Mouse (Mus musculus): Measurements from ENCODE around the gene Frmd4b. TPM values are rescaled to one million over a fixed set of nuclear protein-coding genes. Genes with fewer than 3 reads are reported as not detected.

The Frmd4b gene
- polyA plus RNA-seq, 1 experiment from 2014 or later = 17.5 TPM

GRCm38 (mm10) chr6:97283676-97284075 lies 333.7 kb downstream of the Frmd4b start:
- Histone ChIP-seq H3K27ac (replicated peaks; ENCODE audit: low read depth, low read length) (no peak overlapping the region), H3K36me3 (ENCODE audit: control insufficient read depth, insufficient read depth, low read length) (peaks cover 4% of the 10 kb centered on the region; the same call in 1 of the 2 replicates), H3K4me2 (ENCODE audit: low read depth, low read length) (no peak overlapping the region), H3K4me1 (ENCODE audit: control insufficient read depth, insufficient read depth, low read length) (no peaks in the 10 kb centered on the region), H3K4me3 (ENCODE audit: low read depth, low read length) (no peak overlapping the region), H3K27me3 (replicated peaks; ENCODE audit: control insufficient read depth, insufficient read depth, low read length) (no peaks in the 10 kb centered on the region), H3K9ac (ENCODE audit: low read depth, low read length) (no peak overlapping the region), H3K9me3 (ENCODE audit: control insufficient read depth, low read length) (no peaks in the 10 kb centered on the region)
- ATAC-seq (ENCODE audit: low read depth) = no peak
- no peak for DNase-seq (ENCODE audit: low spot score)
- WGBS = 100% methylated on average over 1 of the region's 1 CpGs

GRCm38 (mm10) chr6:97278878-97279277 lies 338.5 kb downstream of the Frmd4b start:
- peak overlapping the region; percentile 76; the same call in 1 of the 2 replicates for H3K4me2 ChIP-seq (ENCODE audit: low read depth, low read length)
- H3K4me3 ChIP-seq (ENCODE audit: low read depth, low read length) = no peak overlapping the region
- DNase-seq (ENCODE audit: low spot score) = no peak
- no peaks in the 10 kb centered on the region for H3K27me3 ChIP-seq (replicated peaks; ENCODE audit: control insufficient read depth, insufficient read depth, low read length)
- peaks cover 7% of the 10 kb centered on the region; the same call in 1 of the 2 replicates for H3K4me1 ChIP-seq (ENCODE audit: control insufficient read depth, insufficient read depth, low read length)
- WGBS = 41% methylated on average over 6 of the region's 6 CpGs
- no peaks in the 10 kb centered on the region for H3K36me3 ChIP-seq (ENCODE audit: control insufficient read depth, insufficient read depth, low read length)
- no peak overlapping the region for H3K27ac ChIP-seq (replicated peaks; ENCODE audit: low read depth, low read length)
- no peaks in the 10 kb centered on the region for H3K9me3 ChIP-seq (ENCODE audit: control insufficient read depth, low read length)
- no peak for ATAC-seq (ENCODE audit: low read depth)
- H3K9ac ChIP-seq (ENCODE audit: low read depth, low read length) = no peak overlapping the region

- H3K9ac ChIP-seq (ENCODE audit: low read depth, low read length) = peak overlapping the region; percentile 48
- 3% methylated on average over 19 of the region's 19 CpGs for WGBS
- H3K4me2 ChIP-seq (ENCODE audit: low read depth, low read length) = peak overlapping the region; percentile 76
- DNase-seq (ENCODE audit: low spot score) = peak; percentile 89
- no peak overlapping the region for H3K27ac ChIP-seq (replicated peaks; ENCODE audit: low read depth, low read length)
- H3K4me3 ChIP-seq (ENCODE audit: low read depth, low read length) = peak overlapping the region; percentile 36
- H3K9me3 ChIP-seq (ENCODE audit: control insufficient read depth, low read length) = no peaks in the 10 kb centered on the region
- peak; percentile 85 for ATAC-seq (ENCODE audit: low read depth)
- H3K36me3 ChIP-seq (ENCODE audit: control insufficient read depth, insufficient read depth, low read length) = no peaks in the 10 kb centered on the region
- H3K4me1 ChIP-seq (ENCODE audit: control insufficient read depth, insufficient read depth, low read length) = peaks cover 7% of the 10 kb centered on the region; the same call in 1 of the 2 replicates
- no peaks in the 10 kb centered on the region for H3K27me3 ChIP-seq (replicated peaks; ENCODE audit: control insufficient read depth, insufficient read depth, low read length)
These were observed 339.1 kb downstream of the Frmd4b start for GRCm38 (mm10) chr6:97278014-97278787.

GRCm38 (mm10) chr6:97276890-97277497 lies 340.3 kb downstream of the Frmd4b start:
- Histone ChIP-seq H3K9me3 (ENCODE audit: control insufficient read depth, low read length) (no peaks in the 10 kb centered on the region), H3K27me3 (replicated peaks; ENCODE audit: control insufficient read depth, insufficient read depth, low read length) (no peaks in the 10 kb centered on the region), H3K36me3 (ENCODE audit: control insufficient read depth, insufficient read depth, low read length) (no peaks in the 10 kb centered on the region), H3K4me3 (ENCODE audit: low read depth, low read length) (no peak overlapping the region), H3K4me1 (ENCODE audit: control insufficient read depth, insufficient read depth, low read length) (peaks cover 7% of the 10 kb centered on the region; the same call in 1 of the 2 replicates), H3K9ac (ENCODE audit: low read depth, low read length) (no peak overlapping the region), H3K4me2 (ENCODE audit: low read depth, low read length) (no peak overlapping the region), H3K27ac (replicated peaks; ENCODE audit: low read depth, low read length) (no peak overlapping the region)
- 61% methylated on average over 5 of the region's 5 CpGs for WGBS
- no peak for DNase-seq (ENCODE audit: low spot score)
- ATAC-seq (ENCODE audit: low read depth) = no peak

GRCm38 (mm10) chr6:97276366-97276765 lies 341.0 kb downstream of the Frmd4b start:
- WGBS = 34% methylated on average over 4 of the region's 4 CpGs
- no peak overlapping the region for H3K4me3 ChIP-seq (ENCODE audit: low read depth, low read length)
- H3K4me1 ChIP-seq (ENCODE audit: control insufficient read depth, insufficient read depth, low read length) = peaks cover 7% of the 10 kb centered on the region; the same call in 1 of the 2 replicates
- 0 out of 2 replicates have a peak overlapping the region, but pooled peaks have one; percentile 11 for H3K4me2 ChIP-seq (ENCODE audit: low read depth, low read length)
- H3K27ac ChIP-seq (replicated peaks; ENCODE audit: low read depth, low read length) = no peak overlapping the region
- DNase-seq (ENCODE audit: low spot score) (no peak), ATAC-seq (ENCODE audit: low read depth) (no peak)
- no peaks in the 10 kb centered on the region for H3K27me3 ChIP-seq (replicated peaks; ENCODE audit: control insufficient read depth, insufficient read depth, low read length)
- no peaks in the 10 kb centered on the region for H3K36me3 ChIP-seq (ENCODE audit: control insufficient read depth, insufficient read depth, low read length)
- H3K9me3 ChIP-seq (ENCODE audit: control insufficient read depth, low read length) = no peaks in the 10 kb centered on the region
- H3K9ac ChIP-seq (ENCODE audit: low read depth, low read length) = no peak overlapping the region

GRCm38 (mm10) chr6:97275760-97276159 lies 341.6 kb downstream of the Frmd4b start:
- Histone ChIP-seq H3K4me2 (ENCODE audit: low read depth, low read length) (peak overlapping the region; percentile 11; the same call in 1 of the 2 replicates), H3K4me3 (ENCODE audit: low read depth, low read length) (no peak overlapping the region), H3K27ac (replicated peaks; ENCODE audit: low read depth, low read length) (no peak overlapping the region), H3K9ac (ENCODE audit: low read depth, low read length) (no peak overlapping the region), H3K9me3 (ENCODE audit: control insufficient read depth, low read length) (no peaks in the 10 kb centered on the region), H3K36me3 (ENCODE audit: control insufficient read depth, insufficient read depth, low read length) (no peaks in the 10 kb centered on the region), H3K27me3 (replicated peaks; ENCODE audit: control insufficient read depth, insufficient read depth, low read length) (no peaks in the 10 kb centered on the region), H3K4me1 (ENCODE audit: control insufficient read depth, insufficient read depth, low read length) (peaks cover 7% of the 10 kb centered on the region; the same call in 1 of the 2 replicates)
- DNase-seq (ENCODE audit: low spot score) (no peak), ATAC-seq (ENCODE audit: low read depth) (no peak)
- WGBS = 51% methylated on average over 4 of the region's 4 CpGs

GRCm38 (mm10) chr6:97273777-97274176 lies 343.6 kb downstream of the Frmd4b start:
- no peak for DNase-seq (ENCODE audit: low spot score)
- no peaks in the 10 kb centered on the region for H3K9me3 ChIP-seq (ENCODE audit: control insufficient read depth, low read length)
- peaks cover 7% of the 10 kb centered on the region; the same call in 1 of the 2 replicates for H3K4me1 ChIP-seq (ENCODE audit: control insufficient read depth, insufficient read depth, low read length)
- ATAC-seq (ENCODE audit: low read depth) = no peak
- H3K4me3 ChIP-seq (ENCODE audit: low read depth, low read length) = no peak overlapping the region
- no peaks in the 10 kb centered on the region for H3K27me3 ChIP-seq (replicated peaks; ENCODE audit: control insufficient read depth, insufficient read depth, low read length)
- no peaks in the 10 kb centered on the region for H3K36me3 ChIP-seq (ENCODE audit: control insufficient read depth, insufficient read depth, low read length)
- no peak overlapping the region for H3K9ac ChIP-seq (ENCODE audit: low read depth, low read length)
- WGBS = 82% methylated on average over 3 of the region's 3 CpGs
- no peak overlapping the region for H3K4me2 ChIP-seq (ENCODE audit: low read depth, low read length)
- no peak overlapping the region for H3K27ac ChIP-seq (replicated peaks; ENCODE audit: low read depth, low read length)

GRCm38 (mm10) chr6:97273058-97273710 lies 344.2 kb downstream of the Frmd4b start:
- Histone ChIP-seq H3K4me2 (ENCODE audit: low read depth, low read length) (no peak overlapping the region), H3K27ac (replicated peaks; ENCODE audit: low read depth, low read length) (no peak overlapping the region)
- WGBS = 79% methylated on average over 16 of the region's 16 CpGs

More at GRCm38 (mm10) chr6:97273058-97273710, 344.2 kb downstream of the Frmd4b start:
- Histone ChIP-seq H3K36me3 (ENCODE audit: control insufficient read depth, insufficient read depth, low read length) (no peaks in the 10 kb centered on the region), H3K4me1 (ENCODE audit: control insufficient read depth, insufficient read depth, low read length) (peaks cover 2% of the 10 kb centered on the region; the same call in 1 of the 2 replicates), H3K9ac (ENCODE audit: low read depth, low read length) (no peak overlapping the region), H3K4me3 (ENCODE audit: low read depth, low read length) (no peak overlapping the region), H3K27me3 (replicated peaks; ENCODE audit: control insufficient read depth, insufficient read depth, low read length) (no peaks in the 10 kb centered on the region), H3K9me3 (ENCODE audit: control insufficient read depth, low read length) (no peaks in the 10 kb centered on the region)
- no peak for ATAC-seq (ENCODE audit: low read depth)
- DNase-seq (ENCODE audit: low spot score) = no peak

Data from embryonic facial prominence, embryonic 14.5 days (tissue).